Mouse (Mus musculus): ENCODE results near the gene Ccar1. TPM values are rescaled to one million over a fixed set of nuclear protein-coding genes. Genes with fewer than 3 reads are reported as not detected.
A peak's percentile ranks its signal among the peaks of the same experiment; 100 is the strongest.
"Not testable (repeated sequence)": the region's sequence is repeated elsewhere in the genome, so short reads cannot be mapped to it uniquely, and the experiment has no call there.

Gene Ccar1
- polyA plus RNA-seq, 1 experiment from 2014 or later: 150 TPM

- DNase-seq: peak; percentile 84
- H3K36me3 ChIP-seq (ENCODE audit: insufficient read depth): no peaks in the 10 kb centered on the region
- H3K27me3 ChIP-seq (ENCODE audit: insufficient read depth, low read length): peaks cover 5% of the 10 kb centered on the region; the same call in 1 of the 2 replicates
- H3K9ac ChIP-seq: peak within 1 kb of the TSS; percentile 57
- peak; percentile 84 for ATAC-seq (ENCODE audit: insufficient read depth)
- no peak for TF ChIP-seq CTCF (IDR thresholded peaks at IDR 0.05; ENCODE audit: low read depth)
- H3K9me3 ChIP-seq (ENCODE audit: low read depth, low read length): no peaks in the 10 kb centered on the region
- H3K4me2 ChIP-seq: peak within 1 kb of the TSS; percentile 83
- no peak within 1 kb of the TSS for H3K27ac ChIP-seq (ENCODE audit: low read depth)
- H3K4me1 ChIP-seq (ENCODE audit: insufficient read depth): no peaks in the 10 kb centered on the region
- H3K4me3 ChIP-seq (ENCODE audit: low read depth, low read length): peak within 1 kb of the TSS; percentile 58
- 1% methylated on average over 66 of the region's 85 CpGs for WGBS
These were observed 66.1 kb downstream of the Ccar1 start, which contains the start of gene Stox1 for GRCm38 (mm10) chr10:62725771-62726687. TSS of gene Stox1 (minus strand) at chr10:62726128.

GRCm38 (mm10) chr10:62724936-62725335 is 67.2 kb downstream of the Ccar1 start:
- Histone ChIP-seq H3K27ac (ENCODE audit: low read depth) (no peak overlapping the region), H3K4me1 (ENCODE audit: insufficient read depth) (no peaks in the 10 kb centered on the region), H3K27me3 (ENCODE audit: insufficient read depth, low read length) (peaks cover 5% of the 10 kb centered on the region; the same call in 1 of the 2 replicates), H3K4me3 (ENCODE audit: low read depth, low read length) (peak overlapping the region; percentile 58), H3K9me3 (ENCODE audit: low read depth, low read length) (no peaks in the 10 kb centered on the region), H3K4me2 (peak overlapping the region; percentile 83), H3K9ac (no peak overlapping the region), H3K36me3 (ENCODE audit: insufficient read depth) (no peaks in the 10 kb centered on the region)
- ATAC-seq (ENCODE audit: insufficient read depth) (peak; percentile 45; the same call in 1 of the 2 replicates), DNase-seq (peak; percentile 62)
- TF ChIP-seq CTCF (IDR thresholded peaks at IDR 0.05; ENCODE audit: low read depth): no peak
- WGBS: 2% methylated on average over 7 of the region's 7 CpGs

- 36% methylated on average over 4 of the region's 4 CpGs for WGBS
- Histone ChIP-seq H3K27me3 (ENCODE audit: insufficient read depth, low read length) (peaks cover 5% of the 10 kb centered on the region; the same call in 1 of the 2 replicates), H3K4me1 (ENCODE audit: insufficient read depth) (no peaks in the 10 kb centered on the region), H3K9ac (no peak overlapping the region), H3K27ac (ENCODE audit: low read depth) (no peak overlapping the region), H3K4me2 (no peak overlapping the region), H3K9me3 (ENCODE audit: low read depth, low read length) (no peaks in the 10 kb centered on the region), H3K4me3 (ENCODE audit: low read depth, low read length) (no peak overlapping the region), H3K36me3 (ENCODE audit: insufficient read depth) (no peaks in the 10 kb centered on the region)
- ATAC-seq (ENCODE audit: insufficient read depth): no peak
- no peak for TF ChIP-seq CTCF (IDR thresholded peaks at IDR 0.05; ENCODE audit: low read depth)
- DNase-seq: no peak
These were observed 69.4 kb downstream of the Ccar1 start for GRCm38 (mm10) chr10:62722701-62723100.

GRCm38 (mm10) chr10:62720574-62720973 is 71.5 kb downstream of the Ccar1 start:
- WGBS: 89% methylated on average over 7 of the region's 8 CpGs
- ATAC-seq (ENCODE audit: insufficient read depth); DNase-seq: not testable (repeated sequence)

GRCm38 (mm10) chr10:62713457-62713856 is 78.6 kb downstream of the Ccar1 start:
- WGBS: 56% methylated on average over 10 of the region's 10 CpGs
- Histone ChIP-seq H3K27me3 (ENCODE audit: insufficient read depth, low read length) (no peaks in the 10 kb centered on the region), H3K4me1 (ENCODE audit: insufficient read depth) (no peaks in the 10 kb centered on the region), H3K9ac (no peak overlapping the region), H3K9me3 (ENCODE audit: low read depth, low read length) (no peaks in the 10 kb centered on the region), H3K4me2 (no peak overlapping the region), H3K27ac (ENCODE audit: low read depth) (no peak overlapping the region), H3K4me3 (ENCODE audit: low read depth, low read length) (no peak overlapping the region), H3K36me3 (ENCODE audit: insufficient read depth) (no peaks in the 10 kb centered on the region)
- no peak for ATAC-seq (ENCODE audit: insufficient read depth)
- peak; percentile 30 for DNase-seq
- no peak for TF ChIP-seq CTCF (IDR thresholded peaks at IDR 0.05; ENCODE audit: low read depth)

More at GRCm38 (mm10) chr10:62720574-62720973, 71.5 kb downstream of the Ccar1 start:
- not testable (repeated sequence) for H3K36me3 ChIP-seq (ENCODE audit: insufficient read depth); H3K27ac ChIP-seq (ENCODE audit: low read depth); H3K9ac ChIP-seq; H3K27me3 ChIP-seq (ENCODE audit: insufficient read depth, low read length); H3K4me2 ChIP-seq; H3K4me3 ChIP-seq (ENCODE audit: low read depth, low read length); H3K9me3 ChIP-seq (ENCODE audit: low read depth, low read length); H3K4me1 ChIP-seq (ENCODE audit: insufficient read depth)

GRCm38 (mm10) chr10:62703579-62703978 is 88.5 kb downstream of the Ccar1 start:
- H3K4me2 ChIP-seq: no peak overlapping the region
- no peaks in the 10 kb centered on the region for H3K4me1 ChIP-seq (ENCODE audit: insufficient read depth)
- DNase-seq (no peak), ATAC-seq (ENCODE audit: insufficient read depth) (no peak)
- no peaks in the 10 kb centered on the region for H3K27me3 ChIP-seq (ENCODE audit: insufficient read depth, low read length)
- H3K36me3 ChIP-seq (ENCODE audit: insufficient read depth): no peaks in the 10 kb centered on the region
- H3K4me3 ChIP-seq (ENCODE audit: low read depth, low read length): no peak overlapping the region
- H3K9ac ChIP-seq: no peak overlapping the region
- H3K9me3 ChIP-seq (ENCODE audit: low read depth, low read length): no peaks in the 10 kb centered on the region
- TF ChIP-seq CTCF (IDR thresholded peaks at IDR 0.05; ENCODE audit: low read depth): no peak
- H3K27ac ChIP-seq (ENCODE audit: low read depth): no peak overlapping the region
- WGBS: 78% methylated on average over 4 of the region's 4 CpGs

GRCm38 (mm10) chr10:62702436-62702835 is 89.7 kb downstream of the Ccar1 start:
- H3K4me1 ChIP-seq (ENCODE audit: insufficient read depth): no peaks in the 10 kb centered on the region
- DNase-seq (no peak), ATAC-seq (ENCODE audit: insufficient read depth) (no peak)
- H3K9me3 ChIP-seq (ENCODE audit: low read depth, low read length): no peaks in the 10 kb centered on the region
- H3K4me3 ChIP-seq (ENCODE audit: low read depth, low read length): no peak overlapping the region
- no peak overlapping the region for H3K4me2 ChIP-seq
- no peaks in the 10 kb centered on the region for H3K36me3 ChIP-seq (ENCODE audit: insufficient read depth)
- H3K27me3 ChIP-seq (ENCODE audit: insufficient read depth, low read length): no peaks in the 10 kb centered on the region
- no peak overlapping the region for H3K27ac ChIP-seq (ENCODE audit: low read depth)
- TF ChIP-seq CTCF (IDR thresholded peaks at IDR 0.05; ENCODE audit: low read depth): no peak
- no peak overlapping the region for H3K9ac ChIP-seq
- 64% methylated on average over 4 of the region's 4 CpGs for WGBS

Other genes with a start within 250 kb of the Ccar1 start
- 41.5 and 42.7 TPM in 2 replicates for gene Kif1bp, start 213.8 kb downstream of the Ccar1 start, polyA plus RNA-seq (2014; fragmentation: Nextera tagmentation; extraction: Ambion mirVana)
- gene Ddx21, start 190.0 kb downstream of the Ccar1 start, polyA plus RNA-seq (2014; fragmentation: Nextera tagmentation; extraction: Ambion mirVana): 34.4 and 35.4 TPM in 2 replicates
- 133 and 135 TPM in 2 replicates for gene Ddx50, start 141.1 kb downstream of the Ccar1 start, polyA plus RNA-seq (2014; fragmentation: Nextera tagmentation; extraction: Ambion mirVana)
- 2.9 and 4.6 TPM in 2 replicates for gene Stox1, start 66.2 kb downstream of the Ccar1 start, polyA plus RNA-seq (2014; fragmentation: Nextera tagmentation; extraction: Ambion mirVana)
- 33.7 and 34.8 TPM in 2 replicates for gene Tet1, start 116.7 kb upstream of the Ccar1 start, polyA plus RNA-seq (2014; fragmentation: Nextera tagmentation; extraction: Ambion mirVana)
- 16.1 and 17.1 TPM in 2 replicates for gene Slc25a16, start 128.3 kb upstream of the Ccar1 start, polyA plus RNA-seq (2014; fragmentation: Nextera tagmentation; extraction: Ambion mirVana)
- gene Dna2, start 154.7 kb upstream of the Ccar1 start, polyA plus RNA-seq (2014; fragmentation: Nextera tagmentation; extraction: Ambion mirVana): 20.3 and 21.6 TPM in 2 replicates
- gene Rufy2, start 187.9 kb upstream of the Ccar1 start, polyA plus RNA-seq (2014; fragmentation: Nextera tagmentation; extraction: Ambion mirVana): 16.9 and 18.8 TPM in 2 replicates
- gene Hnrnph3, start 231.9 kb upstream of the Ccar1 start, polyA plus RNA-seq (2014; fragmentation: Nextera tagmentation; extraction: Ambion mirVana): 71.9 and 77.9 TPM in 2 replicates
- 1.1 and 1.5 TPM in 2 replicates for gene Pbld2, start 232.0 kb upstream of the Ccar1 start, polyA plus RNA-seq (2014; fragmentation: Nextera tagmentation; extraction: Ambion mirVana)